Mouse (Mus musculus) G1E (cell line): ENCODE measurements around the gene Creb5.

ENCODE experiments used
- CTCF ChIP-seq: IDR thresholded peaks from 2 replicates; pipeline ENCODE4 v1.5.1; 2012; ENCODE audit warnings: low read depth, low read length, inconsistent platforms, mixed read lengths
- POLR2AphosphoS5 ChIP-seq: IDR thresholded peaks from 2 replicates; pipeline ENCODE4 v1.6.1; 2012; ENCODE audit warnings: low read depth, low read length, inconsistent platforms; ENCODE audit not compliant: insufficient replicate concordance
- TAL1 ChIP-seq: conservative IDR thresholded peaks from 2 replicates; pipeline ENCODE4 v1.6.1; 2012; ENCODE audit warnings: low read depth, low read length, inconsistent platforms, mixed read lengths

DNA sequence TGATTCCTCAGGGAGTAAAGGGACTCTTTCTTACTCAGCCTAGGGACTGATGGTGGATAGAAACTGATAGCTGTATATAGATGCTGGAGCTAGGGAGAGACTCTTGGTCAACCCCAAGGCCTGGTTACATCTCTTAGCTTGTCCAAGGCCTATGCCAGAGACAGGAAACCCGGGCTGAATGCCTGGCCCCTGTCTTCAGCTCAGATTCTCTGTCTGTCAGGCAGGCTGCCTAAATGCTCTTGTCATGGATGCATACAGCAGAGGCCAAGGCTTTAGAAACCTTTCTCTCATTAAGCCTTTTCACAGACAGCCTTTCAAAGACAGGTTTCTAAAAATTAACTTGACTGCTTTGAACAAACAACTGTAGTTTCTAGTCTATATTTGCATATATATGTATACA lies 5.9 kb downstream of the Creb5 start:
- TF ChIP-seq CTCF (no peak), TAL1 (no peak), POLR2AphosphoS5 (no peak)
